Mouse (Mus musculus) CH12.LX (cell line): ENCODE measurements around the gene Pik3r6. TPM values are rescaled to one million over a fixed set of nuclear protein-coding genes. Genes with fewer than 3 reads are reported as not detected.

Experiments
- DNase-seq: peaks from one replicate; pipeline ENCODE4 v3.0.0-alpha.2; 2013; ENCODE audit errors: extremely low read depth
- H3K27ac ChIP-seq: 2 replicates; pipeline ENCODE4 v1.5.1; 2012; ENCODE audit warnings: low read depth, mild to moderate bottlenecking, control low read depth, moderate library complexity; ENCODE audit not compliant: insufficient read depth
- H3K27me3 ChIP-seq: replicated peaks from 2 replicates; pipeline ENCODE3; 2012; ENCODE audit warnings: inconsistent platforms
- H3K36me3 ChIP-seq, 2 experiments: replicated peaks in 1 of 2; 2 replicates each; pipeline versions ENCODE3 to v1.6.1; 2012; ENCODE audit warnings: inconsistent platforms in 1 of 2, low read length in 1 of 2, mild to moderate bottlenecking in 1 of 2, mixed read lengths in 1 of 2, moderate library complexity in 1 of 2; ENCODE audit not compliant: control insufficient read depth in 1 of 2, insufficient read depth in 1 of 2
- H3K4me1 ChIP-seq, 2 experiments: 2 replicates each; pipeline ENCODE4 v1.6.1; 2012; ENCODE audit warnings: inconsistent platforms in 1 of 2, moderate library complexity in 1 of 2; ENCODE audit not compliant: insufficient read depth in 2 of 2, control insufficient read depth in 1 of 2
- H3K4me2 ChIP-seq: 2 replicates; pipeline ENCODE4 v1.6.1; 2012; ENCODE audit warnings: low read depth, mild to moderate bottlenecking, control low read depth; ENCODE audit not compliant: poor library complexity, insufficient read depth, severe bottlenecking
- H3K4me3 ChIP-seq, 3 experiments: fragments of 150-350 bp in 1 of 3; sonication (generic) in 1 of 3; replicated peaks in 1 of 3; 2 replicates each; pipeline versions ENCODE3 to v1.5.1; 2011 to 2012; ENCODE audit warnings: low read depth in 2 of 3, low read length in 2 of 3, mild to moderate bottlenecking in 2 of 3, moderate library complexity in 2 of 3, control low read depth in 1 of 3, improper control_type of control experiment in 1 of 3, inconsistent platforms in 1 of 3, mixed read lengths in 1 of 3; ENCODE audit not compliant: poor library complexity in 1 of 3
- H3K79me2 ChIP-seq: replicated peaks from 2 replicates; pipeline ENCODE4 v1.6.1; 2012; ENCODE audit warnings: mild to moderate bottlenecking, moderate library complexity; ENCODE audit not compliant: control insufficient read depth, poor library complexity, insufficient read depth, severe bottlenecking; ENCODE audit errors: extremely low read depth
- H3K9ac ChIP-seq: 2 replicates; pipeline ENCODE4 v1.6.1; 2012; ENCODE audit warnings: low read depth, mild to moderate bottlenecking, control low read depth, moderate library complexity; ENCODE audit not compliant: insufficient read depth
- H3K9me3 ChIP-seq: replicated peaks from 2 replicates; pipeline ENCODE3; 2012; ENCODE audit warnings: low read length, inconsistent platforms, mixed read lengths
- BHLHE40 ChIP-seq: IDR thresholded peaks from 2 replicates; pipeline ENCODE4 v1.6.1; 2011; ENCODE audit warnings: mild to moderate bottlenecking, low read depth, low read length, improper control_type of control experiment
- E2F4 ChIP-seq: IDR thresholded peaks from 2 replicates; pipeline ENCODE4 v1.6.1; 2011; ENCODE audit warnings: low read depth, low read length, improper control_type of control experiment; ENCODE audit not compliant: insufficient replicate concordance
- ELF1 ChIP-seq: IDR thresholded peaks from 2 replicates; pipeline ENCODE4 v1.6.1; 2014; ENCODE audit warnings: low read depth, mild to moderate bottlenecking, inconsistent platforms, low read length, improper control_type of control experiment
- GABPA ChIP-seq: IDR thresholded peaks from 2 replicates; pipeline ENCODE4 v1.6.1; 2012; ENCODE audit warnings: low read depth, low read length, improper control_type of control experiment, inconsistent platforms; ENCODE audit not compliant: insufficient replicate concordance
- IRF4 ChIP-seq: IDR thresholded peaks from 2 replicates; pipeline ENCODE4 v1.6.1; 2014; ENCODE audit warnings: low read depth, mild to moderate bottlenecking, inconsistent platforms, low read length, improper control_type of control experiment
- JUN ChIP-seq: IDR thresholded peaks from 2 replicates; pipeline ENCODE4 v1.6.1; 2011; ENCODE audit warnings: low read depth, mild to moderate bottlenecking, low read length, improper control_type of control experiment, moderate library complexity; ENCODE audit not compliant: insufficient read depth
- JUND ChIP-seq: conservative IDR thresholded peaks from 2 replicates; pipeline ENCODE4 v1.6.1; 2011; ENCODE audit warnings: low read depth, low read length, improper control_type of control experiment
- KAT2A ChIP-seq: IDR thresholded peaks from 2 replicates; pipeline ENCODE4 v1.6.1; 2012; ENCODE audit warnings: low read length, improper control_type of control experiment, inconsistent platforms; ENCODE audit not compliant: insufficient replicate concordance
- MAFK ChIP-seq: IDR thresholded peaks from 2 replicates; pipeline ENCODE4 v1.6.1; 2011; ENCODE audit warnings: low read length, improper control_type of control experiment; ENCODE audit not compliant: insufficient replicate concordance
- MAX ChIP-seq: IDR thresholded peaks from 2 replicates; pipeline ENCODE4 v1.6.1; 2011; ENCODE audit warnings: low read length, improper control_type of control experiment
- MEF2A ChIP-seq: IDR thresholded peaks from 2 replicates; pipeline ENCODE4 v1.6.1; 2014; ENCODE audit warnings: low read depth, mild to moderate bottlenecking, inconsistent platforms, low read length, improper control_type of control experiment, borderline replicate concordance
- MXI1 ChIP-seq: IDR thresholded peaks from 2 replicates; pipeline ENCODE4 v1.6.1; 2011; ENCODE audit warnings: mild to moderate bottlenecking, low read depth, low read length, improper control_type of control experiment
- NRF1 ChIP-seq: IDR thresholded peaks from 2 replicates; pipeline ENCODE4 v1.6.1; 2014; ENCODE audit warnings: low read depth, mild to moderate bottlenecking, inconsistent platforms, low read length, improper control_type of control experiment, moderate library complexity
- POLR2A ChIP-seq: IDR thresholded peaks from 2 replicates; pipeline ENCODE4 v1.6.1; 2011; ENCODE audit warnings: low read depth, mild to moderate bottlenecking, improper control_type of control experiment, low read length
- RCOR1 ChIP-seq: conservative IDR thresholded peaks from 2 replicates; pipeline ENCODE4 v1.6.1; 2012; ENCODE audit warnings: low read depth, mild to moderate bottlenecking, inconsistent platforms, low read length, improper control_type of control experiment
- TCF12 ChIP-seq: IDR thresholded peaks from 2 replicates; pipeline ENCODE4 v1.6.1; 2014; ENCODE audit warnings: low read depth, mild to moderate bottlenecking, inconsistent platforms, low read length, improper control_type of control experiment
- UBTF ChIP-seq: IDR thresholded peaks from 2 replicates; pipeline ENCODE4 v1.6.1; 2012; ENCODE audit warnings: low read depth, mild to moderate bottlenecking, inconsistent platforms, low read length, improper control_type of control experiment, moderate library complexity
- USF1 ChIP-seq: IDR thresholded peaks from 2 replicates; pipeline ENCODE4 v1.6.1; 2014; ENCODE audit warnings: low read depth, mild to moderate bottlenecking, inconsistent platforms, low read length, improper control_type of control experiment
- ZMIZ1 ChIP-seq: IDR thresholded peaks from 2 replicates; pipeline ENCODE4 v1.6.1; 2012; ENCODE audit warnings: low read depth, mild to moderate bottlenecking, inconsistent platforms, low read length, improper control_type of control experiment
- ZNF384 ChIP-seq: IDR thresholded peaks from 2 replicates; pipeline ENCODE4 v1.6.1; 2012; ENCODE audit warnings: low read depth, low read length, improper control_type of control experiment, inconsistent platforms
- dilution Hi-C: fragments of 300-500 bp; cut with MboI; formaldehyde crosslinking; loops from 2 replicates; pipeline ENCODE4 v1.14.3; 2020; ENCODE audit warnings: low sequenced_read_pairs; ENCODE audit not compliant: extremely low pct_unique_long_range_greater_than_20kb, extremely low pct_ligation_motif_present
- in situ Hi-C: fragments of 300-500 bp; cut with MboI; formaldehyde crosslinking; loops from 3 replicates; pipeline ENCODE4 v1.14.3; 2019; ENCODE audit warnings: low sequenced_read_pairs, low pct_ligation_motif_present, low pct_unique_long_range_greater_than_20kb, mixed read lengths
- polyA plus RNA-seq: library from polyadenylated mRNA; unstranded; fragments of >175 nt; gene quantifications from 2 replicates; pipeline ENCODE4 v1.2.1, GENCODE M21; 2012; ENCODE audit warnings: low read depth; ENCODE audit not compliant: insufficient read length
- total RNA-seq, 2 experiments: library from RNA; depleted of rRNA; stranded (reverse); fragments of 300-350 nt in 1 of 2; fragments of >200 nt in 1 of 2; gene quantifications; 2 replicates each; pipeline ENCODE4 v1.2.3; 2012 to 2014

The Pik3r6 gene
- total and polyA plus RNA-seq, 3 experiments: 82.9 to 90.2 (median 88.4) TPM

DNA sequence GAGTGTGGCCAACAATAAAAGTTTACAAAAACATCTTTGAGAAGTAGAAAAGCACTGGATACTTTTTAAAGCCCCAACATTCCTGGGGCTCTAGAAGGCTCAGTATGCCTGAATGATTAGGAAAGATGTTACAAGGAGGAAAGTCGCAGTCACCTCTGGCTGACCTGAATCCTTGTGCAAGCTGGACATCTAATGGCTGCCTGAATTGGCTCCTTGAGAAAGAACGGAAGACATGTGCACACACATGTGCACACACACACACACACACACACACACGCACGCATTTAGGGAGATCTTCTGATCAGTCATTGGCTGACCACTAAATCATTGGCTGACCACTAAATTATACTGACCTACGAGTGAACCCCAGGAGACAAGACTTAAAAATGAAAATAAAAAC lies 68.0 kb downstream of the Pik3r6 start:
- Histone ChIP-seq H3K4me3 (no peak overlapping the region), H3K4me2 (no peak overlapping the region), H3K9ac (no peak overlapping the region), H3K27me3 (peaks cover 7% of the 10 kb centered on the region), H3K79me2 (no peaks in the 10 kb centered on the region), H3K9me3 (no peaks in the 10 kb centered on the region), H3K4me1 (peaks cover 0 to 4% of the 10 kb centered on the region in 2 experiments; a peak in 2 of 4 replicates), H3K27ac (no peak overlapping the region), H3K36me3 (no peaks in the 10 kb centered on the region)
- DNase-seq: no peak
- dilution Hi-C loops: no loop called here
- TF ChIP-seq ELF1 (no peak), MXI1 (no peak), UBTF (no peak), MAX (no peak), ZNF384 (no peak), E2F4 (no peak), RCOR1 (no peak), IRF4 (no peak), USF1 (no peak), ZMIZ1 (no peak), JUND (no peak), NRF1 (no peak), JUN (no peak), MAFK (no peak), TCF12 (no peak), KAT2A (no peak), GABPA (no peak)
- in situ Hi-C loops: loop anchor here (10.0 kb wide), 1 partner anchor 304 kb away; the partner anchor contains the start of gene Ndel1

DNA sequence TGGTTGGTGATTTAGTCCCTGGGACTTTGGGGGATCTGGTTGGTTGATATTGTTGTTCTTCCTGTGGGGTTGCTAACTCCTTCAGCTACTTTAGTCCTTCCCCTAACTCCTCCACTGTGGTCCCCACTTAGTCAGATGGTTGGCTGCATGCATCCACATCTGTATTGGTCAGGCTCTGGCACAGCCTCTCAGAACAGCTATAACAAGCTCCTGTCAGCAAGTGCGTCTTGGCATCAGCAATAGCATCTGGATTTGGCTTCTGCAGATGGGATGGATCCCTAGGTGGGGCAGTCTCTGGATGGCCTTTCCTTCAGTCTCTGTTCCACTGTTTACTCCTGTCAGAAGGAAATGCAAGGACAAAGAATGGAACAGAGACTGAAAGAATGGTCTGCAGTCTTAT lies 74.3 kb downstream of the Pik3r6 start:
- no peak overlapping the region for H3K4me2 ChIP-seq
- H3K4me3 ChIP-seq: no peak overlapping the region
- no peak for DNase-seq
- no peaks in the 10 kb centered on the region for H3K79me2 ChIP-seq
- no peak overlapping the region for H3K9ac ChIP-seq
- TF ChIP-seq POLR2A (no peak), MEF2A (no peak), MAX (no peak), MXI1 (no peak), BHLHE40 (no peak)
- peaks cover 0 to 5% of the 10 kb centered on the region in 2 experiments; a peak in 1 of 4 replicates for H3K4me1 ChIP-seq
- H3K27ac ChIP-seq: no peak overlapping the region
- in situ Hi-C loops: loop anchor here (10.0 kb wide), 1 partner anchor 298 kb away; the partner anchor contains the start of gene Ndel1
- no peaks in the 10 kb centered on the region for H3K36me3 ChIP-seq
- dilution Hi-C loops: no loop called here
- peaks cover 7% of the 10 kb centered on the region for H3K27me3 ChIP-seq
- H3K9me3 ChIP-seq: no peaks in the 10 kb centered on the region
